Mouse (Mus musculus) spleen, adult 2 months (tissue): ENCODE results near the gene Dnmt3l.

Source experiments
- CTCF ChIP-seq: fragments of 200-500 bp; IDR thresholded peaks from 2 replicates; pipeline ENCODE4 v1.5.1; 2011; ENCODE audit warnings: mild to moderate bottlenecking, inconsistent platforms; ENCODE audit not compliant: insufficient read depth, insufficient read length, insufficient replicate concordance; ENCODE audit errors: extremely low read depth
- POLR2A ChIP-seq: fragments of 200-500 bp; IDR thresholded peaks from 2 replicates; pipeline ENCODE4 v1.6.1; 2011; ENCODE audit warnings: low read depth, low read length, inconsistent platforms

DNA sequence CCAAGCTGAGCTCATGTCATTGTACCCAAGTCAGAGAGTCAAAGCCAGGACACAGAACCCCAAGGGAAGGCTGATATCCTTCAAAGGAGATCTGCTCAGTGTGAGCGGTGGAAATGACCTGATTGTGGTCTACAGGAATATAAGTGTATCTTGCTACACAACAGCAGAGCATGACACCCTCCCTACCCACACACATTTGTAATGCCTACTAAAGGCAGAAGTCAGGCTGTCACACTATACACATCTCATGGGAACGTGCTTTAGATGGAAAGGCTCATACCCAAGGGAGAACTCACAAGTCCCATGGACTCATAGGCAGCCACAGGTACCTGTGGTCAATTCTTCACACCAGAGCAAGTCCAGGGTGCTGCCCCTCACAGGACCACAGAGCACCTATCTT is 39.4 kb upstream of the Dnmt3l start:
- TF ChIP-seq CTCF (no peak), POLR2A (no peak)
